Mouse (Mus musculus) kidney, postnatal 0 days (tissue): ENCODE results near the gene Rab4a. TPM values are rescaled to one million over a fixed set of nuclear protein-coding genes. Genes with fewer than 3 reads are reported as not detected.

Source experiments
- ATAC-seq: fragments of 200-750 bp; cut with Nextera tagmentation; replicated peaks from 2 replicates; pipeline ENCODE4 v1.8.0; 2017; ENCODE audit warnings: low read depth, moderate number of reproducible peaks, moderate TSS enrichment, moderate library complexity; ENCODE audit not compliant: low FRiP score
- DNase-seq: peaks from one replicate; pipeline ENCODE4 v3.0.0-alpha.2; 2016; ENCODE audit warnings: low spot score
- H3K27ac ChIP-seq: fragments of 300-500 bp; sonication (generic); 2 replicates; pipeline ENCODE4 v1.5.1; 2014; ENCODE audit warnings: mild to moderate bottlenecking
- H3K27me3 ChIP-seq: fragments of 300-500 bp; sonication (generic); 2 replicates; pipeline ENCODE4 v1.6.1; 2014; ENCODE audit warnings: low read length, mixed read lengths; ENCODE audit not compliant: insufficient read depth
- H3K36me3 ChIP-seq: fragments of 300-500 bp; sonication (generic); 2 replicates; pipeline ENCODE4 v1.6.1; 2014; ENCODE audit warnings: low read length, mixed read lengths; ENCODE audit not compliant: insufficient read depth
- H3K4me1 ChIP-seq: fragments of 300-500 bp; sonication (generic); replicated peaks from 2 replicates; pipeline ENCODE4 v1.6.1; 2014; ENCODE audit warnings: antibody characterized with exemption, low read length, mixed read lengths; ENCODE audit not compliant: insufficient read depth
- H3K4me2 ChIP-seq: fragments of 300-500 bp; sonication (generic); 2 replicates; pipeline ENCODE4 v1.6.1; 2014; ENCODE audit warnings: mild to moderate bottlenecking, low read length, moderate library complexity, mixed read lengths
- H3K4me3 ChIP-seq: fragments of 300-500 bp; sonication (generic); replicated peaks from 2 replicates; pipeline ENCODE4 v1.5.1; 2014; ENCODE audit warnings: low read depth, low read length
- H3K9ac ChIP-seq: fragments of 300-500 bp; sonication (generic); 2 replicates; pipeline ENCODE4 v1.6.1; 2014; ENCODE audit warnings: low read depth, low read length
- H3K9me3 ChIP-seq: fragments of 300-500 bp; sonication (generic); replicated peaks from 2 replicates; pipeline ENCODE4 v1.6.1; 2016; ENCODE audit warnings: low read length, inconsistent platforms, mixed read lengths
- CTCF ChIP-seq: IDR thresholded peaks from 2 replicates; pipeline ENCODE4 v1.5.1; 2016; ENCODE audit warnings: antibody characterized with exemption, low read depth, mild to moderate bottlenecking, moderate library complexity
- WGBS: fragments of 180-500 bp; shearing (Covaris S2); extraction: QIAGEN DNeasy Blood & Tissue Kit; methylation state at CpG from one replicate; pipeline ENCODE4 v1.1.7; 2014; 5-methylcytosine and 5-hydroxymethylcytosine counted together
- polyA plus RNA-seq: library from polyadenylated mRNA; unstranded; fragments of >200 nt; fragmentation: Nextera tagmentation; extraction: Ambion mirVana; gene quantifications from 2 replicates; pipeline ENCODE4 v1.2.1, GENCODE M21; 2015

Rab4a gene
- polyA plus RNA-seq, result 58.2 and 62.3 TPM in 2 replicates

DNA sequence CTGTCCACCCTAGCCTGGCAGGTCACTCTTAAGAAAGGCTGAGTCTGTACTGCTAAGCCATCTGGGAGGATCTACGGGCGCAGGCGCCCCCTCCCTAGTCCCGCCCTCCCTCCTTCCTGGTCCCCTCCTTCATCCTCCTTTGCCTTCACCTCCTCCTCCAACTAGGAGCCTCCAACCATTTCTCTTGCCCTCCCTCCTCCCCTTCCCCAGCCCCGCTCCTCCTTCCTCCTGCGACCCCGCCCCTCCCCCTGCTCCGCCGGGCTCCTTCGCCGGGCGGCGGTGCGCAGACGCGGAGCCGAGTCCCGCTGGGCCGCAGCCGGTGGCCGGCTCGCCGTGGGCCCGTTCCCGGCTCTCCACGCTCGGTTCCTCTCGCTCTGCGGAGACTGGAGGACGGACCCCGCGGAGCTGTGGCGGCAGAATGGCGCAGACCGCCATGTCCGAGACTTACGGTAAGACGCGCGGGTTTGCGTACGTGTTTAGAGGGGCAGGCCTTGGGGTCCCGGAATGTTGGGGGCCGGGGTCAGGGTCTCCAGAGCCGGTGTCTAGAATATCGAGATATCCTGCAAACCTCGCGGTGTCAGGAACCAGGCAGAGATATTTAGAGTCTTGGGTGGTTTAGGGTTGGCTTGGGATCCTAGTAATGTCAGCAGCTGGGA is at the start of gene Rab4a:
Gene Rab4a (plus strand): TSS at position 268 of the 656 bp plus-strand sequence.
- WGBS, result under 1% methylated on average over 48 of the region's 48 CpGs
- Histone ChIP-seq H3K27me3 (no peaks in the 10 kb centered on the region), H3K4me2 (peak within 1 kb of the TSS; percentile 76), H3K27ac (peak within 1 kb of the TSS; percentile 72), H3K4me1 (peaks cover 14% of the 10 kb centered on the region), H3K36me3 (no peaks in the 10 kb centered on the region), H3K9ac (peak within 1 kb of the TSS; percentile 78), H3K9me3 (no peaks in the 10 kb centered on the region), H3K4me3 (peak within 1 kb of the TSS; percentile 85)
- ATAC-seq, result peak; percentile 91
- no peak for TF ChIP-seq CTCF
- peak; percentile 95 for DNase-seq

DNA sequence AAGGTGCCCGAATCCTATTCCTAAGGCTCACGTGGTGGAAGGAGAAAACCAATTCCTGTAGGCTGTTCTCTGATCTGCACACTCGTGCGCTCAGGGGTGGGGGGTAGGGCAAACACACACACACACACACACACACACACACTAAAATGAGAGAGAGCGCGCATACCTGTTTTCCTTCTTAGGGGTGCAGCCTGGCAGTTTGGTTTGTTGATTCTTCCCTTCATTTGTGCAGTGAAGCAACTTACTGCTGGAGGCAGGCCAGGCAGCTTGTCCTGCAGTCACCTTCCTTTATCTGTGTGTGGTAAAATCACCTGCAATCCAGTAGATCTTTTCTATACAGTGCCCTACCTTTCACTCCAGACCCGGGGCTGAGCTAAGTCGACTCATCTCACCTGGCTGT is 48.9 kb upstream of the Rab4a start:
- Histone ChIP-seq H3K36me3 (no peaks in the 10 kb centered on the region), H3K4me1 (0 out of 2 replicates have a peak, but pooled peaks cover 4% of the 10 kb centered on the region), H3K4me2 (no peak overlapping the region), H3K9ac (no peak overlapping the region), H3K9me3 (no peaks in the 10 kb centered on the region), H3K4me3 (no peak overlapping the region), H3K27ac (no peak overlapping the region), H3K27me3 (no peaks in the 10 kb centered on the region)
- TF ChIP-seq CTCF, result no peak
- DNase-seq (no peak), ATAC-seq (no peak)
- 66% methylated on average over 8 of the region's 8 CpGs for WGBS

DNA sequence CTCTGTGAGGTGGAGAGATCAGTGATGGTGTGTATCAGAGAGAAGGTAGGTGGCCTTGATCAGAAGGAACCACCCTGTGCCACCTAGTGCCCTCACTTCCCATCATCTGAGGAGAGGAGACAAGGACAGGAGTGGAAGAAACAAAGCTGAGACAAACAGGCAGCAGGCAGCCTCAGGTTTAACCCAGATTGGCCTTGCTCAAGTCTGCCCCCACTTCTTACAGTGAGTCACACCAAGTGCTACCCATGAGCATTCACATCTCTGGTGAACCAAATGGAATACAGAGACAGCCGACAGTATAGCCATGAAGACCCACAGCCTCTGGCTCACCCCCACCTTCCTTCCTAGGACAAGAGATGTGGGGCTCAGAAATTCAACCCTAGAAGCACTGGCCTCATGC is 46.9 kb upstream of the Rab4a start:
- no peaks in the 10 kb centered on the region for H3K9me3 ChIP-seq
- no peak for ATAC-seq
- WGBS, result 94% methylated on average over 1 of the region's 1 CpGs
- no peaks in the 10 kb centered on the region for H3K36me3 ChIP-seq
- H3K9ac ChIP-seq, result no peak overlapping the region
- H3K4me3 ChIP-seq, result no peak overlapping the region
- peaks cover under 1% of the 10 kb centered on the region; the same call in 1 of the 2 replicates for H3K4me1 ChIP-seq
- no peak for DNase-seq
- TF ChIP-seq CTCF, result no peak
- no peak overlapping the region for H3K4me2 ChIP-seq
- H3K27me3 ChIP-seq, result no peaks in the 10 kb centered on the region
- H3K27ac ChIP-seq, result no peak overlapping the region

DNA sequence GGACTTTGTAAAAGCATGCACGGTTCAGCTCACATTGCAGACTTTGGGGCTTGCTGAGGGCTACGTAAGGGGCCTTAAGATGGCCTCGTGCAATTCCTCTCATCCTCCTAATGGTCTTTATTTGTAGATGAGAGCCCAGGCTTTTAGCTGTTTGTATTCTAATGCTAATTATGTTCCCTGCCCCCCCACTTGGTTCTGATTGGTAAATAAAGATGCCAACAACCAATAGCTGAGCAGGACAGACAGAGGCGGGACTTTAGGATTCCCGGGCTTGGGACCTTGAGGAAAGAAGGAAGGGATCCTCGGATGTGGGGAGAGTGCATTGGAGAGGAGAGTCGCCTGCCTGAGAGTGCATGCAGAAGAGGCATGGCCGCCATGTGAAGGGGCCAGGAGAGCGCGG is 45.9 kb upstream of the Rab4a start:
- ATAC-seq (0 out of 2 replicates have a peak, but pooled peaks have one; percentile 45), DNase-seq (peak; percentile 78)
- Histone ChIP-seq H3K27ac (no peak overlapping the region), H3K9me3 (no peaks in the 10 kb centered on the region), H3K4me1 (peaks cover 4% of the 10 kb centered on the region; the same call in 1 of the 2 replicates), H3K9ac (no peak overlapping the region), H3K36me3 (no peaks in the 10 kb centered on the region), H3K4me3 (no peak overlapping the region), H3K27me3 (no peaks in the 10 kb centered on the region), H3K4me2 (peak overlapping the region; percentile 32)
- WGBS, result 22% methylated on average over 10 of the region's 10 CpGs
- TF ChIP-seq CTCF, result no peak

DNA sequence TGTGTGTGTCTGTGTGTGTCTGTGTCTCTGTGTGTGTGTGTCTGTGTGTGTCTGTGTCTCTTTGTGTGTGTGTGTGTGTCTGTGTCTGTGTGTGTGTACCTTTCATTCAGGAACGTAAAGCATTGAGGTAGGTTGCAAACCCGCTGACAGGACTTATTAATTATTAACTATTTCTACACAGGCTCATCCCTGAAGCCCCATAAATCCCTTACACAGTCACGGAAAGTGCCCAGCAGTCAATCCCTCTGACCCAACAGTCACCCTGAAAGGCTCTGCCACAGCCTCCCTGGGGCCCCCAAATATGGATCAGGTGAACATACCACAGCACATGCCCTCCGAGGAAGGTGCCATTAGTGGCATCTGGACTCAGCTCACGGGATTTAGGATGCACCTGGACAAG is 45.2 kb upstream of the Rab4a start:
- no peak overlapping the region for H3K9ac ChIP-seq
- ATAC-seq, result peak; percentile 60
- H3K4me1 ChIP-seq, result peaks cover 4% of the 10 kb centered on the region; the same call in 1 of the 2 replicates
- no peak overlapping the region for H3K4me2 ChIP-seq
- DNase-seq, result no peak
- H3K9me3 ChIP-seq, result no peaks in the 10 kb centered on the region
- no peaks in the 10 kb centered on the region for H3K36me3 ChIP-seq
- no peak overlapping the region for H3K27ac ChIP-seq
- no peak overlapping the region for H3K4me3 ChIP-seq
- H3K27me3 ChIP-seq, result no peaks in the 10 kb centered on the region
- no peak for TF ChIP-seq CTCF
- 44% methylated on average over 5 of the region's 5 CpGs for WGBS

DNA sequence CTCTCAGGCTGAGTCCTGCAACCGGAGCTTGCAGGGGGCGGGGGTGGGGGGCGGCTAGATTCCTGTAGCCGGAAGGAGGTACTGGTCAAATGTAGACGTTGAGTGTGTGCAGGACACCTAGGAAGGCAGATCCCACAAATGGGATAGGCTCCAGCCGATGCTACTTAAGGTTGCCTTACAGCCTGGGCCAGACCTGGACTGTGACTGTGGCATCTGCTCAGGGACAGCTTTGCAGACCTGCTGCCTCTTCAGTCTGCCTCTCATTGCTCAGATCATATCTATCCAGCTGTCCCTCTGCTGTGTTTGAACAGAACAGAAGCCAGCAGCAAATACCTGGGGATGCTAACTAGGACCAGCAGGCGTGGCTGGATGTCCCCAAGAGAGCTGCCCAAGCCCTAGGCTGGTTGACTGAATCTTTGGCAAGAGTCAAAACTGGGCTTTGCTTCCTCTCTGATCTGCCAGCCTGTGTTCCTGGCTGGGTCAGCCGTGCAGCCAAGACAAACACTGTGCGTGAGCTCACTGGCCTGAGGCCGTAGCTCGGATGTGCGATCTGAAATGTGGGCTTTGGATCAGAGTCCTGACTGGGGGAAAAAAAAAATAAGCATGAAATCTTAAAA is 44.4 kb upstream of the Rab4a start:
- H3K27me3 ChIP-seq, result no peaks in the 10 kb centered on the region
- peak; percentile 25 for DNase-seq
- no peaks in the 10 kb centered on the region for H3K36me3 ChIP-seq
- no peak for ATAC-seq
- peaks cover 4% of the 10 kb centered on the region; the same call in 1 of the 2 replicates for H3K4me1 ChIP-seq
- H3K4me2 ChIP-seq, result no peak overlapping the region
- no peak overlapping the region for H3K9ac ChIP-seq
- 35% methylated on average over 12 of the region's 12 CpGs for WGBS
- H3K27ac ChIP-seq, result no peak overlapping the region
- H3K9me3 ChIP-seq, result no peaks in the 10 kb centered on the region
- TF ChIP-seq CTCF, result no peak
- H3K4me3 ChIP-seq, result no peak overlapping the region
